Comparison of ENCODE assay signal across 9 mouse cellular contexts in genomic region chr2:34897820-34898219, GRCm38 (mm10). TPM values are rescaled to one million over a fixed set of nuclear protein-coding genes. Genes with fewer than 3 reads are reported as not detected.
DNase-seq lines count a peak whose midpoint lies in the region; ATAC-seq and TF ChIP-seq lines count a peak whose summit lies in the region.
"Had no signal": no experiment of that assay in that cellular context is flagged by ENCODE, and none has a peak within 500 bp of the region (broad histone marks: within the 10 kb centered on the region; RNA-seq: fewer than 3 reads in every experiment).

No protein-coding gene starts in this region.

- H3K4me3 ChIP-seq in gastrocnemius, adult 2 months: no peak overlapping the region
- no peak overlapping the region for H3K4me3 ChIP-seq in neural tube, embryonic 11.5 days (ENCODE audit: low read depth, low read length)

- WGBS in neural tube, embryonic 11.5 days: 24% methylated on average over 10 of the region's 10 CpGs

- no peak for DNase-seq in gastrocnemius, adult 2 months
- DNase-seq in gastrocnemius, postnatal 14 days: no peak
- peak; percentile 64 for DNase-seq in ES-CJ7 (ENCODE audit: low read depth, low spot score)
- peak; percentile 50 for DNase-seq in embryo, embryonic 9.5 days (ENCODE audit: extremely low spot score)
- DNase-seq in kidney, postnatal 4 days: peak; percentile 66 to 80
- peak; percentile 17 for DNase-seq in neural tube, embryonic 11.5 days (ENCODE audit: low spot score)
- no peak for DNase-seq in ovary, postnatal 14 days (ENCODE audit: low spot score)
- DNase-seq in layer of hippocampus, adult 18-20 months (ENCODE audit: low spot score in 2 of 2): no peak

- no peaks in the 10 kb centered on the region for H3K9me3 ChIP-seq in neural tube, embryonic 11.5 days (ENCODE audit: control insufficient read depth, low read length)

- H3K36me3 ChIP-seq in neural tube, embryonic 11.5 days (ENCODE audit: control insufficient read depth, insufficient read depth, low read length): no peaks in the 10 kb centered on the region

- no peak overlapping the region for H3K9ac ChIP-seq in neural tube, embryonic 11.5 days (ENCODE audit: low read length)

- peak; percentile 70 for TF ChIP-seq CTCF in gastrocnemius, adult 2 months (IDR thresholded peaks at IDR 0.05)

- ATAC-seq in neural tube, embryonic 11.5 days (ENCODE audit: insufficient read depth, low FRiP score, low TSS enrichment): no peak

- H3K4me2 ChIP-seq in neural tube, embryonic 11.5 days (ENCODE audit: low read depth): no peak overlapping the region

- no peak overlapping the region for H3K27ac ChIP-seq in gastrocnemius, adult 2 months
- no peak overlapping the region for H3K27ac ChIP-seq in neural tube, embryonic 11.5 days (ENCODE audit: low read depth, low read length)
- H3K27ac ChIP-seq: macrophage had no signal

- no peaks in the 10 kb centered on the region for H3K27me3 ChIP-seq in neural tube, embryonic 11.5 days (ENCODE audit: control insufficient read depth, insufficient read depth, low read length)

- no peaks in the 10 kb centered on the region for H3K4me1 ChIP-seq in neural tube, embryonic 11.5 days (ENCODE audit: control insufficient read depth, insufficient read depth, low read length)

- intact Hi-C loops in gastrocnemius, adult 2 months (cut with DNase I): loop anchor here (2.0 kb wide), 1 partner anchor 27 kb away; no protein-coding TSS in a partner anchor
- intact Hi-C loops in gastrocnemius, postnatal 14 days (cut with DNase I; ENCODE audit: low total_unique reads): no loop called here

RNA-seq across cellular contexts. Expression of gene Phf19, which starts 16.0 kb away (rescaled TPM):
- under 1 TPM; 0.54 to 0.61 TPM for total RNA-seq in gastrocnemius, adult 2 months (2021)
- total RNA-seq in gastrocnemius, postnatal 14 days (2021): 1 to 10 TPM; 1.7 to 2.1 TPM
- 1.9 and 2.1 TPM in 2 replicates for polyA plus RNA-seq in neural tube, embryonic 11.5 days (2014; fragmentation: Nextera tagmentation; extraction: Ambion mirVana)
- under 1 TPM; 0.87 to 0.99 TPM for total RNA-seq in layer of hippocampus, adult 18-20 months (2021)

RNA-seq across cellular contexts. Expression of gene Psmd5, which starts 23.1 kb away (rescaled TPM):
- total RNA-seq in gastrocnemius, adult 2 months (2021): 10 to 100 TPM; 12.6 to 14.7 TPM
- 10 to 100 TPM; 13.5 to 13.8 TPM for total RNA-seq in gastrocnemius, postnatal 14 days (2021)
- 130 and 133 TPM in 2 replicates for polyA plus RNA-seq in neural tube, embryonic 11.5 days (2014; fragmentation: Nextera tagmentation; extraction: Ambion mirVana)
- total RNA-seq in layer of hippocampus, adult 18-20 months (2021): 10 to 100 TPM; 39.4 to 41.4 TPM

RNA-seq across cellular contexts. Expression of gene Cutal, which starts 23.6 kb away (rescaled TPM):
- under 1 TPM; 0.17 to 0.69 TPM for total RNA-seq in gastrocnemius, adult 2 months (2021)
- total RNA-seq in gastrocnemius, postnatal 14 days (2021): under 1 TPM; 0.29 to 0.49 TPM
- not detected in 2 replicates for polyA plus RNA-seq in neural tube, embryonic 11.5 days (2014; fragmentation: Nextera tagmentation; extraction: Ambion mirVana)
- total RNA-seq in layer of hippocampus, adult 18-20 months (2021): 1 to 10 TPM in 1 of 2 experiments, under 1 TPM in 1; 0.48 to 1.2 TPM
- polyA plus RNA-seq: macrophage had no signal

Comparison
In these comparisons a context has a peak if more than half of its experiments do, and no peak if none do; other contexts are left out.
1. DNase-seq: peak in ES-CJ7 (single experiment), embryo, embryonic 9.5 days (single experiment), kidney, postnatal 4 days (2 of 2) and neural tube, embryonic 11.5 days (single experiment); none in gastrocnemius, adult 2 months (single experiment), gastrocnemius, postnatal 14 days (single experiment), ovary, postnatal 14 days (single experiment) and layer of hippocampus, adult 18-20 months (0 of 2).